Mouse (Mus musculus) gastrocnemius, postnatal 36 days (tissue): ENCODE results near the gene Btbd35f20. TPM values are rescaled to one million over a fixed set of nuclear protein-coding genes. Genes with fewer than 3 reads are reported as not detected.
"Not testable (repeated sequence)": the region's sequence is repeated elsewhere in the genome, so short reads cannot be mapped to it uniquely, and the experiment has no call there.

Source experiments
- DNase-seq, 2 experiments: peaks; one replicate each; pipeline ENCODE4 v3.0.0; 2022
- intact Hi-C: fragments of 180-260 bp; cut with DNase I; formaldehyde crosslinking; loops from one replicate; pipeline ENCODE4 v1.15.1; 2025
- long read RNA-seq, 2 experiments: library from polyadenylated mRNA; stranded (forward); transcript quantifications; one replicate each; pipeline ENCODE4 v2.0.0; 2021
- total RNA-seq, 2 experiments: library from RNA; stranded (reverse); gene quantifications; 2 replicates each; pipeline ENCODE4 v1.2.3; 2021

Gene Btbd35f20
- total RNA-seq, result not detected
- long read RNA-seq, experiment 1, result 0 reads
- long read RNA-seq, experiment 2, result 0 reads

- intact Hi-C loops, DNase-seq: not testable (repeated sequence)
Observed at GRCm38 (mm10) chrX:4291145-4291544, at the start of gene Btbd35f20. Gene Btbd35f20, minus strand, starts transcription at chrX:4291245.

Other genes starting within 250 kb of the Btbd35f20 start
- gene Btbd35f28, start 94.7 kb downstream of the Btbd35f20 start, total RNA-seq, result not detected
- gene Btbd35f17, start 79.4 kb upstream of the Btbd35f20 start, total RNA-seq, result not detected